Mouse (Mus musculus) lung, adult 2 months (tissue): ENCODE results near the gene Fbxl17.

Source experiments
- CTCF ChIP-seq: fragments of 200-500 bp; IDR thresholded peaks from 2 replicates; pipeline ENCODE4 v1.5.1; 2011; ENCODE audit warnings: mild to moderate bottlenecking, low read length, control low read depth; ENCODE audit not compliant: insufficient read depth
- POLR2A ChIP-seq: fragments of 200-500 bp; IDR thresholded peaks from 2 replicates; pipeline ENCODE4 v1.6.1; 2011; ENCODE audit warnings: low read depth, mild to moderate bottlenecking, control low read depth, low read length, borderline replicate concordance; ENCODE audit errors: extremely low read depth

DNA sequence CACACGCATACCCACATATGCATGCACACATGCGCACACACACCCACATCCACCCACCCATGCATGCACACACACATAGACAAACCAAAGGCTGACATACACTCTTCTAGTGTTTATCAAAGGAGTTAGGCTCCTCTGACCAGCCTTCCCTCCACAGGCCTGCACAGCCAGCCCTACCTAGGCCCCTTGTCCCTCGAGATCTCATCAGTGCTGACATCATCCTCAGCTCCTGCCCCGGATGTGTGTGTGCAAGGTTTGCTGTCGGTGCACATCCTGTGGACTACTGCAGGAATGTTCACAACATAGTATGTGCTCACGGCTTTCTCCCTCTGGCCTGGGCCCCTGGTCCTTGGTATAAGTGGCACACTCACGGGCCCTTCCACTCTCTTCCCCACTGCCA lies 177.0 kb downstream of the Fbxl17 start:
- no peak for TF ChIP-seq CTCF
- TF ChIP-seq POLR2A: no peak
